Mouse (Mus musculus): ENCODE measurements around the gene Gm10271.

Gm10271 gene

DNA sequence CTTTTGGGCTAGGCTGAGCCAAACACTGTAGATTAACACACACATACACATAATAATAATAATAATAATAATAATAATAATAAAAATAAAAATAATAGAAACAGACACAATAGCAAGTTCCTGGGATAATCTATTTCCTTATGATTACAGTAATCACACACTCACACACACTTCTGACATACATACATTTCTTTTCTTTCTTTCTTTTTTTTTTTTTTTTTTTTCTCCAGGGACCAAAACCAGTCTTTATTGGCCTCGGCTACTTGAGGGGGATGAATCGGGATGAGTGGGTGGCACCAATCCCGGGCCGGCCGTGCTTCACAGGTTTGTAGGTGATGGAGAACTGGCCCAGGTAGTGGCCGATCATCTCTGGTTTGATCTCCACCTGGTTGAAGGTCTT, at the start of gene Gm10271:
Gm10271 (minus strand) TSS at position 101 of the 400 bp plus-strand sequence.
- no peak for DNase-seq (ENCODE audit: low read depth, low spot score)

DNA sequence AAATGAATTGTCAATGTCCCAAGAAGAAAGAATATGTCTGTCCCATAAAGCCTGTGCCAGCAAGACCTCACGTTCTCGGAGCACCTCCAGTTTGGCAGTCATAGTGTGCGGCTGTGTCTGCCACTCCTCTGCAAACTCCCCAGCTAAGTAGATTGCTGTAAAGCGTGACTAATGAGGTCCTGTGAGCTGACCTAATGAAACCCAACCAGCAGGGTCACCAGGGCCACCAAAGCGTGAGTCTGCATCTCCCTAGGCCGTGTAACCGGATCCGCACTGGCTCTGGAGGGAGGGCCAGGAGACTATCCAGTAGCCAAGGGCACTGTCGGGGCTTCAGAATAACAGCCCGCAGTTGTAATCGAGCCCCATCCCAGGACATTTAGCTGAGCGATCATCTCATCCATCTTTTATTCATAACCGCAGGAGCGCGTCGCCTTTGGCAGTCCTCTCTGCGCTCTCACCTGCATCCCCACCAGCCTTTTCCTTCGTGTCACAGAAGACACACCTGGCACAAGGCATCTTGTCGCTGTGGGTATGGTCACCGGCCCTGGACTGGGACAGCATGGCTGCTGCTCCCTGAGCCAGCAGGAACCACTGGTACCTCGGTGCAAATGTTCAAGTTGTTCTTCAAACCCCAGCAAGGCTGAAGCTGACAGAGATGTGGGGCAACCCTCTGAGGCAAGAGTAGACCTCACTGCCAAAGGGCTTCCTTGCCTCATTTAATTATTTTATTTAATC, 48.8 kb upstream of the Gm10271 start:
- no peak for DNase-seq (ENCODE audit: low read depth, low spot score)

- DNase-seq (ENCODE audit: low read depth, low spot score): no peak
These were observed 46.0 kb upstream of the Gm10271 start for GRCm38 (mm10) chr10:117018281-117018840.

DNA sequence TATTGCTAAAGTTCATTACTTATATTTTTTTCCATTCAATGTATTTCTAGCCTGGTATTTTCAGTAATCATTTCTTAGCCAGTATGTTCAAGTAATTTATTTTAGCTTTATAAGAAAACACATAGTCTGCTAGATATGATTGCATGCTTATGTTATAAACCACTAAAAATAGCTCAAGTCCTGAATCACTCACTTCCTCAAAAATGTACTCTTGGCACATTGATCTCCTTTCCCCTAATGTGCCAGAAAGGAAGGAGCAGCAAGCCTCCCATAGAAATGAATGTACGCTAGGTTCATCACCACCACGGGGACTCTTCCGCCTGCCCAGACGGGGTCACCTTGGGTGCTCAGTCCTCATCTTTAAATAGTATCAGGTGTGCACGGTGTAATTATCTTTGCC, 42.2 kb upstream of the Gm10271 start:
- no peak for DNase-seq (ENCODE audit: low read depth, low spot score)

- no peak for DNase-seq (ENCODE audit: low read depth, low spot score)
These were observed 41.4 kb upstream of the Gm10271 start for GRCm38 (mm10) chr10:117013689-117014390.

GRCm38 (mm10) chr10:117011047-117011446, 38.6 kb upstream of the Gm10271 start:
- no peak for DNase-seq (ENCODE audit: low read depth, low spot score)

GRCm38 (mm10) chr10:117009691-117010090, 37.3 kb upstream of the Gm10271 start:
- DNase-seq (ENCODE audit: low read depth, low spot score): no peak

DNA sequence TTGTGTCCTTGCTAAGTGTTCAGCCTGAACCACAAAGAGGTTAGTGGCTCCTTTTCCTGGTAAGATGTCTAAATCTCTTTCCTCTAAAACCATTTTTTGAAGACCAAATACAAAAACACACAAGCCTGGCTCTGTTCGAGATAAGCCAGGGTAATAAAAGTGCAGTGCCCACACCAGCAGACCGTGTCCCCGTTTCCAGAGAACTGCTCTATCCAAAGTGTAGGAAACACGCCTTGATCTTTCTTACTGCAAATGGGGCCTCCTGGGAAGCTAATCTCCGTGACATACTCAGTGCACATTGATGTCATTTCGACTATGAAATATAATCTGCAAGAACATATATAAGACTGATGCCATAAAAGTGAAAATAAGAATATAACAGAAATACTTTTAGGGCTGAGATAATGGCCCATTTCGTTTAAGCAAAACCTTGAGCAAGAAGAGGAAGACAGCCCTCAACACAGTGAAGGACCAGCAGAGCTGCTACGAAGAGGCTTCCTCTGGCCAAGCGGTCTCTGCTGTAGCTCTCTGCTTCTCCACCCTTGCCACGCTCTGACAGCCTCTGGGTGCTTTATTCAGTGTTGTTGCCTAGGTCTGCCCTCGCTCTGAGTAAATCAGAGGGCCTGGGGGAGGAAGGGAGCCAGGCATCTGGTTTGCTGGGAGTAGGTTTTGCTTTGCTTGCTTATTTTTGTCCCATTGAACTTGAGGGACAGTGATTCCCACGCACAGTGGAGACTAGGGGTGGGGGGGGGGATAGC, 33.5 kb upstream of the Gm10271 start:
- no peak for DNase-seq (ENCODE audit: low read depth, low spot score)

DNA sequence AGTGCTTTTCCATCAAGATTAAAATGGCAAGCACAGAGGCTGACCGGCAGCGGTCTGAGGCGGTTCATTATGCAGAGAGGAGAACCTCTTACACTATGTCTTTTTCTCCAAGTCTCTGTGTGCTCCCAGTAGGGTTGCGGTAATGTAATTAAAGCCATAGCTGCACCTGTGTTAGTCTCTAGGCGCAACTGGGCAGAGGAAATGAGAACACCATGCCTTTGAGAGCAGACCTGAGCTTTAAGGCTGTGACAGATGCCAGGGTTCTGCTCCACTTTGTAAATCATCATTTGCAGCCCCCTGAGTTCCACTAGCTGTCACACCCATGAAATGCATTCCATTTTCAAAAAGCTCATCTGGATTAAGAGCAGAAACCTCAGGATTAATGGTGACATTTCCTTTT, 32.3 kb upstream of the Gm10271 start:
- no peak for DNase-seq (ENCODE audit: low read depth, low spot score)

- DNase-seq (ENCODE audit: low read depth, low spot score): no peak
These were observed 28.6 kb upstream of the Gm10271 start for GRCm38 (mm10) chr10:117000975-117001374.

DNA sequence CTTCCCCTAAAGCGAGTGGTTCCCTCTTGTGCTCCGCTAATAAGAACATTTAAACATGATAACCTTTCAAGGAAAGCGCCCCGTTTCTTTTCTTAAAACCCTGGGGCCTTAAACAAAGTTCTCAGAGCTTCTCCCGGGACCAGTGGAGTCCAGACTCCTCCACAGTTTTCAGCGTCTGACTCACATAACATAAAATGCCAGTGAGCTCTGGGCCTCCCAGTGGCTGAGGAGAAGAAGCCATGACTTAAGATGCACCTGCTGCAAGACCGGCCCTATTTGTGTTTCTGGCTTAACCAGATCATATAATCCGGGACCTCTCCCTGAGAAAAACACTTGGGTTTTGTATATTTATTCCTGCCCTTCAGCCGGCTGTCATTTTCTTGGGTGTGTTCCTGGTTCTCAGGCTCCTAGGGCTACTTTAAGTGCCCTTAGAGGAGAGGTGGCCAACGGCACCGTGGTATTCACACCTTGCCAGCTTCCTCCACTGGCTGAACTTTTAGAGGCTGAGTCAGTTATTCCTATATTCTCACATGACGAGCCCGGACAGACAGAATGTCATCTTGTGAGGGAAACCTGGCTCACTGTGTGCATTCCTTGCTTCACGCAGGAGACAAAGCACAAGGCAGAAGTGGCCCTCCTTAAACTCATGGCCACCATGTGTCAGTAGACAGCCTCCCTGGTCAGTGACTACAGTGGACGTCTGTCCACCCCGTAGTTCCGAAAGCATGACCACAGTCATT, 26.5 kb upstream of the Gm10271 start:
- DNase-seq (ENCODE audit: low read depth, low spot score): no peak

GRCm38 (mm10) chr10:116996236-116996600, 23.8 kb upstream of the Gm10271 start:
- no peak for DNase-seq (ENCODE audit: low read depth, low spot score)

- DNase-seq (ENCODE audit: low read depth, low spot score): no peak
These were observed 23.3 kb upstream of the Gm10271 start for GRCm38 (mm10) chr10:116995584-116996235.

- DNase-seq (ENCODE audit: low read depth, low spot score): no peak
These were observed 22.8 kb upstream of the Gm10271 start for GRCm38 (mm10) chr10:116995162-116995561.

GRCm38 (mm10) chr10:116993971-116994370, 21.6 kb upstream of the Gm10271 start:
- DNase-seq (ENCODE audit: low read depth, low spot score): peak; percentile 38

DNA sequence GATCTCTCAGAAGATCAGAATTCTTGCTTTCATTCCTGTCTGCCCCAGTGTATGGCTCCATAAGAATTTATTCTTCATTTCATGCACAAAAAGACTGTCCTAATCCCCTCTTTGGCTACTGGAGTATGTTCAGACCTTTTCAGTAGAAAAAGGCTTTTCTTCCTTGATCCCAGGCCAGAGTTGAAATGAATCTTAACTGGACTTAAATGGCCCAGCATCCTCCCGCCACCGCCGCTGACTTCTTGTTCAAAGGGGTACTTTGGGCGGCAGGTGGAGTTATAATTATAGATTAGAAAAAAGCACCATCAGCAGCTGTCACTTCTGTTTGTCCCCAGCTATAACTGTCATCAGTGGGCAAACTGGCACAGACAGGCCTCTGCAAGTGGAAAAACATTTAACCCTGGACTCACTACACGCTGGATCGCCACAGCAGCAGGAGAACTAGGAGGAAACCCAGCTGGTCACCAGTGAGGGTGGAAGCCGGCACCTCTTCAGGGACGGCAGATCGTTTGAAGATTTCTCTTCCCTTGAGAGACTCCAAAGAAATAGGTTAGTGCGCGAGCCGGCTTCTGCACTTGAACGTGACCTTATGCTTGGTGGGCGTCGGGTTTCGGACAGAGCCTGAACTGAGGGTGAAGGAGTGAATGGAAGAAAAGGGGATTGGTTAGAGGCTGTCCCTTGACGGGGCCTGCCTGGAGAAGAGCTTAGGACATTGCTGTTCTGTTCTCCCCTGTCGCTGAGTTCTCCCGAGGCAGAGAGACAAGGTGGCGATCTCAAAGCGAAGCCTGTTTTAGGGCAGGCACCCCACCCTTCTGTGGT, 14.1 kb upstream of the Gm10271 start, which contains the start of gene Best3:
Best3 (plus strand) TSS at position 51 of the 819 bp plus-strand sequence.
- no peak for DNase-seq (ENCODE audit: low read depth, low spot score)

DNA sequence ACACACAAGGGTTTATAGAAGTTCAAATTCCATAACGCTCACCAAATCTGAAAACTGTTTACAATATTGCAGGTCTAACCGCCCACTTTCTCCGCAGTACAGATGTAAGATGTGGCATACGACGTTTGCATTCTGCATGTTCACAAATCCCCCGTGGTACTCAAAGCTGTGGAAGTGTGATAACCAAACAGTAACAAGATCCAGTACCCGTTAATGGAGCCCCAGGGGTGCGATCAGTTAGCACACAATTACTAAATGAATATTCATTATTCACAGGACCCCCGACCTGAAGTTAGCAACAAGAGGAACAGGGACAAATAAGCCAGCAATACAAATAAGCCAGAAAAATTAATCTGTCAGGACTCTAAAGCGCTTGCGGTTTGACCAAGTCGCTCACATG, 12.4 kb upstream of the Gm10271 start:
- no peak for DNase-seq (ENCODE audit: low read depth, low spot score)

GRCm38 (mm10) chr10:116982526-116982925, 10.1 kb upstream of the Gm10271 start:
- no peak for DNase-seq (ENCODE audit: low read depth, low spot score)

DNA sequence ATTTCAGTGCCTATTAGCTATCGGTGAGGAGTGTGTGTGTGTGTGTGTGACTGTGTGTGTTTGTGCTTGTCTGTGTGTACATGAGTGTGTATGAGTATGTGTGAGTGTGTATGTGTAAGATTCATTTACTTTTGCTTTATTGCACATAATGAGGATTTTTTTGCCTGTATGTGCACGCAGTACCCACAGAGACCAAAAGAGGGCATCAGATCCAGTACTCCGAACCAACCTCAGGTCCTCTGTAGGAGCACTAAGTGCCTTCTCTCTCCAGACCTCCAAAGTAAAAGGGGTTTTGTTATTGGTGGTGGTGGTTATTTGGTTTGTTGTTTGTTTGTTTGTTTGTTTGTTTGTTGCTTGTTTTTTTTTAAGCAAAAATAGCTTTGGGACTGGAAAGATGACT, 8.5 kb upstream of the Gm10271 start:
- peak; percentile 50 for DNase-seq (ENCODE audit: low read depth, low spot score)

GRCm38 (mm10) chr10:116980273-116980672, 7.9 kb upstream of the Gm10271 start:
- no peak for DNase-seq (ENCODE audit: low read depth, low spot score)
